Mouse (Mus musculus) adrenal gland, adult (tissue): ENCODE results near the gene Tsc22d2.

Source experiments
- DNase-seq, 2 experiments: peaks; one replicate each; pipeline ENCODE4 v3.0.0; 2022 to 2023; ENCODE audit warnings: low spot score in 1 of 2; ENCODE audit not compliant: inconsistent age in 2 of 2

Tsc22d2 gene

GRCm38 (mm10) chr3:58508020-58508750 lies 93.7 kb downstream of the Tsc22d2 start:
- peak in 1 of 2 experiments; percentile 85 for DNase-seq

- peak; percentile 38 to 79 for DNase-seq
Measured at GRCm38 (mm10) chr3:58511581-58511980, 97.1 kb downstream of the Tsc22d2 start.

- no peak for DNase-seq
Measured at GRCm38 (mm10) chr3:58512740-58513139, 98.2 kb downstream of the Tsc22d2 start.

- DNase-seq = peak in 1 of 2 experiments; percentile 27
Measured at GRCm38 (mm10) chr3:58513483-58513882, 99.0 kb downstream of the Tsc22d2 start.

- DNase-seq = no peak
Measured at GRCm38 (mm10) chr3:58515947-58516601, 101.6 kb downstream of the Tsc22d2 start.
